Mouse (Mus musculus): Measurements from ENCODE around the gene Ptpn11.
"Not testable (repeated sequence)": the region's sequence is repeated elsewhere in the genome, so short reads cannot be mapped to it uniquely, and the experiment has no call there.

Gene Ptpn11

DNA sequence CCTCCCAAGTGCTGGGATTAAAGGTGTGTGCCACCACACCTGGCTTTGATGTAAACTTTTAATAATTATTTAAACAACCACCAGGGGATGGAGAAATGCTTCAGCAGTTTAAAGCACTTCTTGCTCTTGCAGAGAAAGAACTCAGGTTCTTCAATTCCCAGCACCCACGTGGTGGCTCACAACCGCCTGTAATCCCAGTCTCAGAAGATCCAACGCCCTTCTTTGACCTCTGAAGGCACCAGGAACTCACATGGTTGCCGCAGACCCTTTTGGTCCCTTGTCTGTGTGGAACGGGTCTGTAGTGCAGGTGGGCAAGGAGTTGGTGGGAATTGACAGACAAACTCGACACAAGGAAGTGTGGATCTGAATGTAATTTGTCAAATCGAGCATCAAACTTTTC, 23.5 kb upstream of the Ptpn11 start:
- no peak for DNase-seq (ENCODE audit: low spot score)

DNA sequence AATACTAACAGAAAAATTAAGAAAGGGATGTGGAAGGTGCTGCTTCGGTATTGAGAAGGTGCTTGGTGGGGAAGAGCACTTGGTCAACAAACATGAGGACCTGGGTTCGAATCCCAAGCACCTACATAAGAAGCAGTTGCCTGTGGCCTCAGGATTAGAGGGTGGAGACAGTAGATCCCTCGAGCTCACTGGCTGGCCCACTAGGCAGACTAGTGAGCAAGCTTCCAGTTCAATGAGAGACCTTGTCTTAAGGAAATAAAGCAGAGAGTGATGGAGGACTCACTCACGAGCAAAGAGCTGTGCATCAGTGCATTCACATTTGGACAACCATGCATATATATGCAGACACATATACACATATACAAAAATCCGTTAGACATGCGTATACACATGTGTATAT, 20.9 kb upstream of the Ptpn11 start:
- no peak for DNase-seq (ENCODE audit: low spot score)

DNA sequence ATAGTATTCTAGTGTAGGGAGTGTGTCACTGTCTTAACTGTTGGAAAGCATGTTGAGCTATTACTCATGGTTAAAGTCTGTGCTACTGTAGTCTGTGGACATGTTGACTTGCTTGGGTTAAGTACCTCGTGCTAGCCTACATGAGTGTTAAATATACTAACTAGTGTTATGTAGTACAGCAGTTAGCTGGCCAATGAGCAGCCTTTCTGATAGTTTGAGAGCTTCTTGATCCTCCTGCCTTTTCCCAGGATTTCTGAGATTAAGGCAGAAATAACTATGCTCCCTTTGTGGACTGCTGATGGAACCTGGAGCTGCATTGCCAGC, 19.4 kb upstream of the Ptpn11 start:
- no peak for DNase-seq (ENCODE audit: low spot score)

GRCm38 (mm10) chr5:121209755-121210600, 18.8 kb upstream of the Ptpn11 start:
- no peak for DNase-seq (ENCODE audit: low spot score)

- no peak for DNase-seq (ENCODE audit: low spot score)
Measured at GRCm38 (mm10) chr5:121206984-121207383, 15.8 kb upstream of the Ptpn11 start.

DNA sequence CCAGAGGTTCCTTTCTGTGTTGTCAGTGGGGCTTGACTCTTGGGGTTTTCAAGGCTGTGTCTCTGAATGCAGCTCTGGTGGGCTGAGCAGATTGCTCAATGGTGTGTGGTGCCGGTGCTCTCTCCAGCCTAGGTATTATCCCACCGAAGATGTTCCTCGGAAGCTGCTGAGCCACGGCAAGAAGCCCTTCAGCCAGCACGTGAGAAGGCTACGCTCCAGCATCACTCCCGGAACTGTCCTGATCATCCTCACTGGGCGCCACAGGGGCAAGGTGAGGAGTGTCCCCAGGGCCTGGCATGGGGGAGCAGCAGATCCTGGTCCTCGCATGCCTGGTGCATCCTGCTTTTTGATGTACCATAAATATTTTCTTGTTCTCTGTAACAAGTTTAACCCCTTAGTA, 15.3 kb upstream of the Ptpn11 start:
- no peak for DNase-seq (ENCODE audit: low spot score)

GRCm38 (mm10) chr5:121205537-121206130, 14.4 kb upstream of the Ptpn11 start:
- DNase-seq (ENCODE audit: low spot score), result not testable (repeated sequence)

- DNase-seq (ENCODE audit: low spot score), result peak; percentile 92
Measured at GRCm38 (mm10) chr5:121204132-121205089, 13.2 kb upstream of the Ptpn11 start, which contains the start of gene Rpl6. Gene Rpl6, plus strand, starts transcription at chr5:121204481.

- no peak for DNase-seq (ENCODE audit: low spot score)
Measured at GRCm38 (mm10) chr5:121202467-121202866, 11.3 kb upstream of the Ptpn11 start.

- peak; percentile 74 for DNase-seq (ENCODE audit: low spot score)
Measured at GRCm38 (mm10) chr5:121201739-121202138, 10.5 kb upstream of the Ptpn11 start.

DNA sequence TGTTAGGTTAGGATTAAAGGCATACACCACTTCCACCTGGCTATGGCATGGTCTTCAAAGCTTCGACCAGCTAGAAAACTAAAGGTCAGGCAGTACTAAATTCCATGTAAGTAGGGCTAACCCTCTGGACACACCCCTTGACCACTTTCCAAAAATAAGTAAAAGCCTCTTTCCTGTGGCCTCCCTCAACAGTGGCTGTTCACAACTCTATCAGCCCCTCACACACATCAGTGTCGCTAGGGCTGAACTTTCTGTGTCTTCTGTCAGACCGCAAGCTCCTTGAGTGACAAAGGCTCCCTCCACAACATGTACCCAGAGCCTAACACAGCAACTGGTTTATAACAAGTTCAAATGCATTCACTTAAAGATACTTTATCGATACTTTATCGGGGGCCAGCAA, 7.2 kb upstream of the Ptpn11 start:
- DNase-seq (ENCODE audit: low spot score), result no peak

DNA sequence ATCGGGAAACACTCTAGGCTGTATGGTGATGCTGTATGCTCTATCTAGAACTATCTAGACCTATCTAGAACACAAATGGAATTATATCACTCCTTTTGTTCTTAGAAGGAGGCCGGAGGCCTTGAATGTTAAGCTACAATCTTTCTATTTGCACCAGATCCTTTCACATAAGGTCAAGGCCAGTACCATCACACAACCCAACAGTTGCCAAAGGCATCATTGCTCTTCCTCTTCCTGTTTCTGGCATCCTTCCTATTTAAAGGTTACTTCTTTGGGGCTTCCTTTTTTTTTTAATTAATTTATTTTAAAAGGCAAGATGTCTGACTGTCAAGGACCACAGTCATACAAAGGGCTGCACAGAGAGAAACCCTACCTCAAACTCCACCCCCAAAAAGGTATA, 6.1 kb upstream of the Ptpn11 start:
- no peak for DNase-seq (ENCODE audit: low spot score)

DNA sequence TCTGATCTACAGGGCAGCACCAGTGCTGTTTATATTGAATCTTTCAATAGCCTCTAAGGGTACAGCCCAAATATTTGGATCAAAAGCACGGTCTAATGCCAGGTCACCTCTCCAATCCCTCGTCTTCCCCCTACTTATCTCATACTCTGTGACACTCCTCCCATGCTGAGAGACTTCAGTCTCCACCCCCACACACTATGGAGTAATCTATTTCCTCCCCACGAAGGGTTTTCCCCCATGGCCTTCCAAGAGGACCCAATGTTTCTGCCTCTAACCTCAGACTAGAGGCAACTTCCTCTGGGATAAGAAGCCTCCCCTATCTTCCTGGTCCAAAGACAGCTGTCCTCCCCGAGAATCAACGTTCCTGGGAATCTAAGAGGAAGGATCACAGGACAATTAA, 5.6 kb upstream of the Ptpn11 start:
- DNase-seq (ENCODE audit: low spot score), result no peak

DNA sequence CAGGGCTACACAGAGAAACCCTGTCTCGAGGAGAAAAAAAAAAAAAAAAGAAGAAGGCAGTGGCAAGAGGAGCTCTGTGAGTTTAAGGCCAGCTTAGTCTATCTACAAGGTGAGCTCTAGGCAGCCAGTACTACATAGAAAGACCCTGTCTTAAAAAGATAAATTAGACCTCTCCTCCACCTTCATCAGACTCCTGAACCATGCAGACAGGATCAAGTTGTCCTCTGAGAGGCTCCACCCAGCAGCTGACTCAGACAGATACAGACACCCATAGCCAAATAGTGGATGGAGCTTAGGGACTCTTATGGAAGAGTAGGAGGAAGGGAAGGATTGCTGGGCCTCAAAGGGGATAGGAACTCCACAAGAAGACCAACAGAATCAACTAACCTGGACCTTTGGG, 3.0 kb upstream of the Ptpn11 start:
- DNase-seq (ENCODE audit: low spot score), result no peak

DNA sequence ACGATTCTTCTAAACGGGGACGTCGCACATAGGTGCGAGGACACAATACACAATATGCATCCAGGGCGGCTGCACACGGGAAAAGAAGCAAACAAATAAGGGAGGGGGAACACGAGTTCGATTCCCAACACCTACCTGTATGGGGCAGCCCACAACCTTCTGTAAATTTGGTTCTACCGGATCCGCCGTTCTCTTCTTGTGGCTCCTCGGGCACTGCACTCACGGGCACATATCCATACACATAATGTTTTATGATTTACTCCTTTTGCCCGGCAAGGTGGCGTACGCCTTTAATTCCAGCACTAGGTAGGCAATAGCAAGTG, 348 bp upstream of the Ptpn11 start:
- DNase-seq (ENCODE audit: low spot score), result no peak

- DNase-seq (ENCODE audit: low spot score), result no peak
Measured at GRCm38 (mm10) chr5:121190210-121190835, 874 bp downstream of the Ptpn11 start.

GRCm38 (mm10) chr5:121189182-121189581, 2.0 kb downstream of the Ptpn11 start:
- no peak for DNase-seq (ENCODE audit: low spot score)

DNA sequence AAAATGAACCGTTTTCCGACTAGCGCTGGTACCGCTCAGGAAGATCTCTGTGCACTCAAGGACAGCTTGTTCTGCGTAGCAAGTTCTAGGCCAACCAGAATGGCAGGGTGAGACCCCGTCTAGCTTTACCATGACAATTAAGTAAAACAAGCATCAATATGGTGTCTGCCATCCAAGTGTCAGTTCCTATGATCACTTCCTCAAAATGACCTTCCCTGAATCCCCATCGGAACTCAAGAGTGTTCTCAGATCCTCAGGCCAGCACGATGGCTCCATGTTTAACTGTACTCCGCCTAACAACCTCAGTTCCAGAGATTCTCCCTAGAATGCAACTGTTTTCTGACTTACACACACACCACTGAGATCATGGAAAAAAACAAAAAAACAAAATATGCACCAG, 2.9 kb downstream of the Ptpn11 start:
- DNase-seq (ENCODE audit: low spot score), result no peak

- no peak for DNase-seq (ENCODE audit: low spot score)
Measured at GRCm38 (mm10) chr5:121187580-121188001, 3.6 kb downstream of the Ptpn11 start.

- DNase-seq (ENCODE audit: low spot score), result peak; percentile 40
Measured at GRCm38 (mm10) chr5:121184945-121185551, 6.1 kb downstream of the Ptpn11 start.

GRCm38 (mm10) chr5:121184375-121184774, 6.8 kb downstream of the Ptpn11 start:
- no peak for DNase-seq (ENCODE audit: low spot score)

DNA sequence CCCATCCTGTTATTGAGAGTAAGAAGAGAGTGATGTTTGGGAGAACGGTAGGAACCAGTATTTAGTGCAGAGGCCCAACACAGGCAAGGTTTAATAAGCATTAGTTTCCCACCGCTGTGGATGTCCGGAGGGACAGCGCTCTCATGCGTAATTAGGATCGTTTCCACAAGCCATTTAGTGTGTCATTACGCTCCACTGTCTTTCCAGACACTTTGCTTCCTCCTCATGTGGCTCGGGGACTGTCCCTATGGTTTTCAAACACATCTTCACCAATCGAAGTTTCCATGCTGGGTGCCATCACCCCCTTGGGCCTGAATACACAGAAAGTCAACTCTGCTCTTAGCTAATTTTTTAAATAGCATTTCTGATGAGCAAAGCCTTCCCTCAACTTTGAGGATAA, 7.9 kb downstream of the Ptpn11 start:
- no peak for DNase-seq (ENCODE audit: low spot score)

Measured in embryo, embryonic 10 days (tissue).